Mouse (Mus musculus) embryonic fibroblast, embryonic 13.5 days (primary cell): ENCODE results near the gene Frmd4a.

ENCODE experiments used
- CTCF ChIP-seq: IDR thresholded peaks from 2 replicates; pipeline ENCODE4 v1.5.1; 2011; ENCODE audit warnings: mild to moderate bottlenecking, control low read depth, low read length, moderate library complexity, borderline replicate concordance; ENCODE audit not compliant: insufficient read depth
- POLR2A ChIP-seq: IDR thresholded peaks from 2 replicates; pipeline ENCODE4 v1.6.1; 2011; ENCODE audit warnings: low read depth, mild to moderate bottlenecking, control low read depth, low read length, moderate library complexity

DNA sequence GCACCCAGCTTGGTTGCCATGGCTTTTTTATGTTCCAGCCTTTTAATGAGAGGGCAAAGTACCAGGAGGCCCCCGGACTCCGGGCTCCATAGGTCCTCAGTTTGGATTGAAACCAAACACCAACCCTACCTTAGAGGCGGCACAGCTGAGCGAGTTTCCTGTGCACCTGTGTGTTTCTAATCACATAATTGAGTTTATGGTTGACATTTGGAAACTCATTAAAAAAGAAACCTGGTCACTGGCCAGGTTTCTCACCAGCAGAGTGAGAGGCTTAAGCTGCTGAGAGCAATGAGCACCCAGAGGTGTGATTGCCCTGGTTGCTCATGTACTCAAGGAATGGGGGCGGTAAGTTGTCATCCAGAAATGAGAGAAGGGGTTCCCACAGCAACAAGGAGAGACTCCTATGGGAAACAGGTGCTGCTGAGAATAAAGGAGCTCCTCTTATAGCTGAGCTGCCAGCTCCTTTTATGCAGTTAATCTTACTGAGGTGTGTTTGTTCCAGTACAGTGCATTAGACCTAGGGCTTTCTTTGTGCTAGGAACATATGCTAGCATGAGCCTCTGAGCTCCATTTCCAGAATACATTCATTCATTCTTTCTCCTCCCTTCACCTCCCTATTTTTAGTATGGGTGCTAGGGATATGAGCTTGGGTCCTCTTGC, 529.6 kb downstream of the Frmd4a start:
- TF ChIP-seq CTCF (no peak), POLR2A (no peak)
